Mouse (Mus musculus): ENCODE measurements around the gene Map7d2. TPM values are rescaled to one million over a fixed set of nuclear protein-coding genes. Genes with fewer than 3 reads are reported as not detected.
A peak's percentile ranks its signal among the peaks of the same experiment; 100 is the strongest.
"Not testable (repeated sequence)": the region's sequence is repeated elsewhere in the genome, so short reads cannot be mapped to it uniquely, and the experiment has no call there.

Map7d2 gene
- not detected for total RNA-seq (2018; cell fraction: chromatin; rRNA removed)
- not detected for total RNA-seq (2018; cell fraction: cytosol; rRNA removed)
- total RNA-seq (2018; cell fraction: nucleus; rRNA removed) = not detected
- not detected in 3 replicates for polyA plus RNA-seq (2018)

GRCm38 (mm10) chrX:159414130-159414828 lies at the start of gene Map7d2:
TSS of gene Map7d2 (plus strand) at chrX:159414572.
- Histone ChIP-seq H3K36me3 (ENCODE audit: inconsistent target) (no peaks in the 10 kb centered on the region), H3K27ac (no peak within 1 kb of the TSS), H3K4me3 (ENCODE audit: inconsistent target) (no peak within 1 kb of the TSS), H3K79me2 (ENCODE audit: inconsistent target) (no peaks in the 10 kb centered on the region)
- 25% methylated on average over 43 of the region's 83 CpGs for WGBS (ENCODE audit: missing documents)

GRCm38 (mm10) chrX:159371831-159372752 lies 42.3 kb upstream of the Map7d2 start, which contains the start of gene Eif1ax:
TSS of gene Eif1ax (plus strand) at chrX:159372178.
- WGBS (ENCODE audit: missing documents) = 24% methylated on average over 27 of the region's 76 CpGs

GRCm38 (mm10) chrX:159372753-159373144 lies 41.6 kb upstream of the Map7d2 start:
- Histone ChIP-seq H3K4me3 (ENCODE audit: inconsistent target) (peak overlapping the region; percentile 61), H3K79me2 (ENCODE audit: inconsistent target) (peaks cover 37% of the 10 kb centered on the region), H3K27ac (peak overlapping the region; percentile 24), H3K36me3 (ENCODE audit: inconsistent target) (no peaks in the 10 kb centered on the region)
- 27% methylated on average over 8 of the region's 9 CpGs for WGBS (ENCODE audit: missing documents)

More at GRCm38 (mm10) chrX:159371831-159372752, 42.3 kb upstream of the Map7d2 start, which contains the start of gene Eif1ax:
- H3K36me3 ChIP-seq (ENCODE audit: inconsistent target) = no peaks in the 10 kb centered on the region
- H3K27ac ChIP-seq = peak within 1 kb of the TSS; percentile 24
- H3K4me3 ChIP-seq (ENCODE audit: inconsistent target) = peak within 1 kb of the TSS; percentile 61
- H3K79me2 ChIP-seq (ENCODE audit: inconsistent target) = peaks cover 37% of the 10 kb centered on the region

GRCm38 (mm10) chrX:159387105-159387504 lies 27.3 kb upstream of the Map7d2 start:
- H3K79me2 ChIP-seq (ENCODE audit: inconsistent target) = no peaks in the 10 kb centered on the region
- H3K27ac ChIP-seq = no peak overlapping the region
- 0 out of 2 replicates have a peak, but pooled peaks cover 7% of the 10 kb centered on the region for H3K36me3 ChIP-seq (ENCODE audit: inconsistent target)
- 91% methylated on average over 7 of the region's 9 CpGs for WGBS (ENCODE audit: missing documents)
- no peak overlapping the region for H3K4me3 ChIP-seq (ENCODE audit: inconsistent target)

- Histone ChIP-seq H3K36me3 (ENCODE audit: inconsistent target) (0 out of 2 replicates have a peak, but pooled peaks cover 7% of the 10 kb centered on the region), H3K79me2 (ENCODE audit: inconsistent target) (no peaks in the 10 kb centered on the region), H3K27ac (no peak overlapping the region), H3K4me3 (ENCODE audit: inconsistent target) (no peak overlapping the region)
Measured at GRCm38 (mm10) chrX:159388953-159389352, 25.4 kb upstream of the Map7d2 start.

GRCm38 (mm10) chrX:159390347-159390962 lies 23.9 kb upstream of the Map7d2 start:
- Histone ChIP-seq H3K36me3 (ENCODE audit: inconsistent target) (0 out of 2 replicates have a peak, but pooled peaks cover 7% of the 10 kb centered on the region), H3K4me3 (ENCODE audit: inconsistent target) (no peak overlapping the region), H3K79me2 (ENCODE audit: inconsistent target) (no peaks in the 10 kb centered on the region), H3K27ac (no peak overlapping the region)
- WGBS (ENCODE audit: missing documents) = 87% methylated on average over 6 of the region's 6 CpGs

- WGBS (ENCODE audit: missing documents) = 41% methylated on average over 3 of the region's 3 CpGs
- Histone ChIP-seq H3K79me2 (ENCODE audit: inconsistent target) (no peaks in the 10 kb centered on the region), H3K36me3 (ENCODE audit: inconsistent target) (0 out of 2 replicates have a peak, but pooled peaks cover 1% of the 10 kb centered on the region), H3K4me3 (ENCODE audit: inconsistent target) (no peak overlapping the region), H3K27ac (no peak overlapping the region)
Measured at GRCm38 (mm10) chrX:159391239-159391638, 23.1 kb upstream of the Map7d2 start.

- Histone ChIP-seq H3K4me3 (ENCODE audit: inconsistent target) (no peak overlapping the region), H3K27ac (no peak overlapping the region)
- 19% methylated on average over 4 of the region's 4 CpGs for WGBS (ENCODE audit: missing documents)
Measured at GRCm38 (mm10) chrX:159409253-159409652, 5.1 kb upstream of the Map7d2 start.

GRCm38 (mm10) chrX:159414829-159415673 lies 679 bp downstream of the Map7d2 start:
- no peak overlapping the region for H3K4me3 ChIP-seq (ENCODE audit: inconsistent target)
- no peak overlapping the region for H3K27ac ChIP-seq
- H3K36me3 ChIP-seq (ENCODE audit: inconsistent target) = no peaks in the 10 kb centered on the region
- no peaks in the 10 kb centered on the region for H3K79me2 ChIP-seq (ENCODE audit: inconsistent target)
- 19% methylated on average over 56 of the region's 65 CpGs for WGBS (ENCODE audit: missing documents)

More at GRCm38 (mm10) chrX:159409253-159409652, 5.1 kb upstream of the Map7d2 start:
- Histone ChIP-seq H3K79me2 (ENCODE audit: inconsistent target) (no peaks in the 10 kb centered on the region), H3K36me3 (ENCODE audit: inconsistent target) (no peaks in the 10 kb centered on the region)

- not testable (repeated sequence) for H3K27ac ChIP-seq; H3K79me2 ChIP-seq (ENCODE audit: inconsistent target); H3K4me3 ChIP-seq (ENCODE audit: inconsistent target); H3K36me3 ChIP-seq (ENCODE audit: inconsistent target)
- WGBS (ENCODE audit: missing documents) = 95% methylated on average over 2 of the region's 3 CpGs
Measured at GRCm38 (mm10) chrX:159430507-159430906, 16.1 kb downstream of the Map7d2 start.

- 31% methylated on average over 3 of the region's 3 CpGs for WGBS (ENCODE audit: missing documents)
- H3K4me3 ChIP-seq (ENCODE audit: inconsistent target) = no peak overlapping the region
- no peak overlapping the region for H3K27ac ChIP-seq
- H3K79me2 ChIP-seq (ENCODE audit: inconsistent target) = no peaks in the 10 kb centered on the region
- H3K36me3 ChIP-seq (ENCODE audit: inconsistent target) = no peaks in the 10 kb centered on the region
Measured at GRCm38 (mm10) chrX:159442128-159442527, 27.8 kb downstream of the Map7d2 start.

GRCm38 (mm10) chrX:159447133-159447532 lies 32.8 kb downstream of the Map7d2 start:
- Histone ChIP-seq H3K4me3 (ENCODE audit: inconsistent target) (no peak overlapping the region), H3K79me2 (ENCODE audit: inconsistent target) (no peaks in the 10 kb centered on the region), H3K36me3 (ENCODE audit: inconsistent target) (no peaks in the 10 kb centered on the region), H3K27ac (no peak overlapping the region)
- 83% methylated on average over 1 of the region's 1 CpGs for WGBS (ENCODE audit: missing documents)

- H3K36me3 ChIP-seq (ENCODE audit: inconsistent target) = no peaks in the 10 kb centered on the region
- no peak overlapping the region for H3K4me3 ChIP-seq (ENCODE audit: inconsistent target)
- WGBS (ENCODE audit: missing documents) = 78% methylated on average over 7 of the region's 7 CpGs
- H3K79me2 ChIP-seq (ENCODE audit: inconsistent target) = no peaks in the 10 kb centered on the region
- no peak overlapping the region for H3K27ac ChIP-seq
Measured at GRCm38 (mm10) chrX:159459006-159459654, 44.8 kb downstream of the Map7d2 start.
